Mouse (Mus musculus) cerebellum, adult 9-10 months (tissue): ENCODE results near the gene Atg16l2.

Experiments
- DNase-seq: peaks from one replicate; pipeline ENCODE4 v3.0.0; 2022

The Atg16l2 gene

GRCm38 (mm10) chr7:101290401-101290800 lies 11.7 kb downstream of the Atg16l2 start:
- no peak for DNase-seq

DNA sequence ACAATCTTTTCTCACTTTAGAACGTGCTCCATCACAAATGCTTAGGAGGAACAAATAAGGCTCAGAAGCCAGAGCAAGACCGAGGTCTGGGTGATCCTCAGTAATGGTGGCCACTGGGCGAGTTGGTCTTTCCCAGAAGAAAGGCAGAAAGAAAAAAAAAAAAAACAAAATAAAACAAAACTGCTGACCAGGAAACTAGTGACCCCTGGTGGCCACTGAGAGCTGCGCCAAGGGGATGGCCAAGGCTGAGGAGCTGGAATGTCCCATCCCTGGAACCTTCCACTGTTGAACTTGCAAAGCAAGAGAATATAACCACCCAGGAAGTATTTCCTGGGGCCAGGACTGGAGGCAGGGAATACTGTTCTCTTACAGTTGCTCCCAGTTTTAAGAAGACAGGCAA lies 13.6 kb downstream of the Atg16l2 start:
- peak; percentile 52 for DNase-seq

- DNase-seq, result no peak
Measured at GRCm38 (mm10) chr7:101287820-101288219, 14.2 kb downstream of the Atg16l2 start.

GRCm38 (mm10) chr7:101286891-101287290 lies 15.2 kb downstream of the Atg16l2 start:
- DNase-seq, result no peak

DNA sequence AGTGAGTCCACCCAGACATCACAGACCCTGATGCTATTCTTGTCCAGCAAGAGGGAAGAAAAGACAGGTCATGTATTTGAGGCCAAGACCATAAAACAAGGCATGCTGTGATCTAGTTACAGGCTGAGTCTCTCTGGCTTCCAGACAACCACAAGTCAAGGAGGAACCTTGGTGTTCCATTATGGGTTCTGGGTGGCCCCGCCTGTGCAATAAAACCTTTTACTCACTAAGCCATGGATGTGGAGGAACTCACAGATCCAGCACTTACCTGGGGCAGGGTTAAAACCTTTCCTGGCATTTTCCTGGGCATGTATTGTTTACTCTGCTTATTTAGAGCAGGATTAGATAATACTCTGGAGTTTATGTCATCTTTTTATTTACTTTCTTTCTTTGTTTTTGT lies 17.5 kb downstream of the Atg16l2 start:
- DNase-seq, result no peak

GRCm38 (mm10) chr7:101282721-101283120 lies 19.3 kb downstream of the Atg16l2 start:
- DNase-seq, result no peak

- no peak for DNase-seq
Measured at GRCm38 (mm10) chr7:101272466-101273160, 29.4 kb downstream of the Atg16l2 start.

DNA sequence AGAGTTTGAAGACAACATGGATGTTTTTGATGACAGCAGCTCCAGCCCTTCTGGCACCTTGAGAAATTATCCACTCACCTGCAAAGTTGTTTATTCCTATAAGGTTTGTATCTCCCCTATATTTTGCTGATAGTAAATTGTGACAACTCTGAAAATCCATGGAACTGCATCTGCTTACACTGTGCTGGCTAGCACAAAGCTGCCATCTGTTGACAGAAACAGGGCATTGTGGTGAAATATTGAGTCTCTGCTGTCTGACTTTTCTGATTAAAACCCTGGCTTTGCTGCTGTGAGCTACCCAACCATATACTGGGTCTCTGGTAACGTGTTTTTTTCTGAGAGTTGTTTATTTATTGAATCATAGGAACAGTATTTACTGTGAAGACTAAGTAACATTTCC lies 30.4 kb downstream of the Atg16l2 start:
- no peak for DNase-seq

DNA sequence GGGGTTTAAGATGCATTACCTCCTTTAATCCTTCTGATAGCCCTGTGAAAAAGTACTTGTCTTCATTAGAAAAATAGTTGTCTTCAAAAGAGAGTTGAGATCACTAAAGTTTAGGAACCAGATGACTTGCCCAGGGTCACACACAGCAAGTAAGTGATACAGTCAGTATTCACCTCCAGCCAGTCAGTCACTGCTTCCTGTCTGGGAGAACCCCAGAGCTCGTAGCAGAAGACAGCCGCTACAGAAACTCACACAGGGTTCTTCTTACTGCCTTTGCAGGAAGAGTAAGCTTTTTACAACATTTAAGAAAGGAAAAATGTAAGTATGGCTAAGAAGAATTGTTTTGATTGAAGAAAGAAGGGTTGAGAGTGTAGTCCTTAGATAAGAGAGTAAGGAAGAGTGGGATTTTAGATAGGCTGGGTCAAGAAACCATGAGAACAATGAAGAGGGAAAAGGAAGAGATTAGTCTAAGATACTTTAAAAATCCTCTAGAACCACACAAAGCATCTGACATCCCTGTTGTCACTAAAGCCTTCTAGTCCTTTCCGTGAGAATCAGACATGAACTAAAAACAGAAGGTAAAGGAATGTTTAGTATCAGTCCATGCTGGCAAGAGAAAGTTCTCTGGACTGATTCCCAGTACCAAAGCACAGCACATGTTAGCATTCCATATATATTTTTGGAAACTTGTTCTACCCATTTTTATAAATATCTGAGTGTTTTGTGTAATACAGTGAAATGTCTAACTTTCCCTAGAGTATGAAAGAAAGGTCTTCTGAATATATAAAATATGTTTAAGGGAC lies 34.4 kb downstream of the Atg16l2 start:
- DNase-seq, result no peak

DNA sequence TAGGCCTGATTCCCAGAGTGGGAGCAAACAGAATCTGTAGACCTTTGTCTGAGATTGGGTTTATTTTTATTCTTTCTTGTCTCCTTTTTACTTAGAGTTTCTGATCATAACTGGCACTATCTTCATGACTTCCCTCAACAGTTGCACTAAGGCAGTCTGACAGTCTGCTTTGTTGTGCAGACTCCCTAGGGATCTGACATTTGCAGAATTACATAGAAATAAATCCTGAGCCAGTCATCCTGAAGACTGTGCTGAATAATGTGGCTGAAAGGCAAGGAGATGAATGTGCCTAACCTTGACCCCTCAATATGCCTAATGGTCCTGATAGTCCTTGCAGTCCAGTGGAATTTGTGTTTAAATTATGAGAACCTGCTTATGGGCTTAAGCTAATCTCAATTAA lies 38.5 kb downstream of the Atg16l2 start:
- DNase-seq, result peak; percentile 12

DNA sequence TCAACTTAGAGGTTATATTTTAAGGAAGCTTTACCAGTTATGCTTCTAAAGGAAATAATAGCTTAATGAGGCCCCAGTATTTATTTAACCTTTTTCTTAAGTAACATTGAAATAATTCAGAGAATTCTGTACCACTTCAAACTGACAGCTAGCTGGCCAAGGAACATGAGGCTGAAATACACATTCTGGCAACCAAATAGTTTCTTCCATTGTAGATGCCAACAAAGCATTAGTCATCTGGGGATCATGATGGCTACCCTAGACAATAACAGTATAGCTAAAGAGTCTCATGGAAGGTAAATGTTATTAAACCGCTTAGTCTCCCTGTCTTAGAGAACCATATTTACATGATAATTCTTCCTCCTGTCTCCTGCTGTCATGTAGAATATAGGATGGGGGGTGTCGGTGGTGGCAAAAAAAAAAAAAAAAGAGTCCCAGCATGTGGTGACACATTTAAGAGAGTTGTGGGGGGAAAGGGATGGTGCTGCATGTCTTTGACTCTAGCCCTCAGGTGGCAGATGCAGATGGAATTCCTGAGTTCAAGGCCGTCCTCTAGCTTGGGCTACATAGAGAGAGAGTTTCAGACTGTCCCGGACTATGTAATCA lies 40.0 kb downstream of the Atg16l2 start:
- DNase-seq, result peak; percentile 27

DNA sequence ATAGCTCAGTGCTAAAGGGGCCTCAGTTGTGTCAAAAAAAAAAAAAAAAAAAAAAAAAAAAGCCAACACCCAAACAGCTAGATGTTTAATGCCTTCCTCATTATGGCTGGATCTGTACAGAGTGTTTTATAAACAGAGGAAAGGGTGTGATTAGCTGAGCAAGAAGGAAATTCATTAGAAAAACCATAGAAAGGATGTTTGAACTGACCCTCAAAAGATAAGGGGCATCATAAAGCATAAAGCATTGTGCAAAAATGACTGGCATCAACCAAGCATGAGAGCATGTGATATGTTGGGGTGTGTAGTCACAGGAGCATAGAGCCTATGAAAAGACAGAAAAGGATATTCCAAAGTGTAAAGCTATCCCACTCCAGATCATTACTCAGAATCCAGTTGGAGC lies 43.6 kb downstream of the Atg16l2 start:
- no peak for DNase-seq

- no peak for DNase-seq
Measured at GRCm38 (mm10) chr7:101253071-101253470, 49.0 kb downstream of the Atg16l2 start.

GRCm38 (mm10) chr7:101249173-101249572 lies 52.9 kb downstream of the Atg16l2 start:
- no peak for DNase-seq

GRCm38 (mm10) chr7:101248760-101249159 lies 53.3 kb downstream of the Atg16l2 start:
- DNase-seq, result no peak

DNA sequence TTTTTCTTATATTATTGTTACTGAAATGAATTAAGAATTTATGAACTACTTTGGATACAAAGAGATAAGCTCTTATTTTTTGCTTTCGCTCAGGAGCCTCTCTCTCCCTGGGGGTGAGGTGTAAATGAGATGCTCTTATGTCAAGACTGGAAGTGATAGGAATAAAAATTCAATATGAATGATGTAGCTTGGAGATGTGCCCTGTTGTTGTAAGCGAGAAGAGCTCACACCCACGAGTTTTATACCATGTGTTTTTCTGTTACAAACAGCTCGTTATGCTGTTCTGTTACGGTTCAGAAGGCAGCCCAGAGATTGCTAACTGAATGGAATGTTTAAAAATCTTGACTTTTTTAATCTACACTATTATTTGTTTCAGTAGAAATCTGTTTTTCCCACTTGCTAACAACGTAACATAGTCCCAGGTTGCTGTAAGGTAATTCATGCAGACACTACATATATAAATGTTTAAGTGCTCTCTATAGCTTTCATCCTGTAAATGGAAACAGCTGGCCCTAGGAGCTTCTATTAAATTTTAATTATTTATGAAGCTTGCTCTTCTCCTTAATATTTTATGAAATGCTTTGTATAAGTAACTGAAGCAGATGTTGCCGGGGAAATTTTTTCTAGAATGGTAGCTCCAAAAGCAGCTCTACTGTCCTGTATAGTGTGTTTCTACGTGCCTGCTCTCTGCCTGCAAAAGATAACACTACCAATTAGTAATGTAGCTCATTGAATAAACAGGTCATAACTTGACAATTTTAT lies 65.2 kb downstream of the Atg16l2 start:
- DNase-seq, result no peak

DNA sequence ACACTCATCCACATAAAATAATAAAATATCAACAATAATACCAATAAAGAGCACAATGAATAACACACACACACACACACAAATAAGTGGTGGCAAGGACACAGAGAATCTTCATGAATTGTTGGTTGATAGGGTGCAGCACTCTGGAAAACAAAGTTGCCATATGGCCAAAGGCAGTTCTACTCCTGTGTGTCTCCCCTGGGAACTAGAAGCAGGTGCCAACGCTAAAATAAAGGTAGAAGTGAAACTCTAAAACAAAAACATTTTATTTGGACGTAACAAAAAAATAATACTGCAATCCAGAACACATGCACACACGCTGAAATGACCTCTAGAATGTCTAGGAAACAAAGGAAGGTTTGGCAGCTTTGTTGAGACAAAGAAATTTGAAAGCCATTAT lies 69.3 kb downstream of the Atg16l2 start:
- no peak for DNase-seq

- peak; percentile 73 for DNase-seq
Measured at GRCm38 (mm10) chr7:101231458-101231857, 70.6 kb downstream of the Atg16l2 start.

- no peak for DNase-seq
Measured at GRCm38 (mm10) chr7:101229336-101229735, 72.7 kb downstream of the Atg16l2 start.

GRCm38 (mm10) chr7:101223501-101223900 lies 78.5 kb downstream of the Atg16l2 start:
- DNase-seq, result no peak

DNA sequence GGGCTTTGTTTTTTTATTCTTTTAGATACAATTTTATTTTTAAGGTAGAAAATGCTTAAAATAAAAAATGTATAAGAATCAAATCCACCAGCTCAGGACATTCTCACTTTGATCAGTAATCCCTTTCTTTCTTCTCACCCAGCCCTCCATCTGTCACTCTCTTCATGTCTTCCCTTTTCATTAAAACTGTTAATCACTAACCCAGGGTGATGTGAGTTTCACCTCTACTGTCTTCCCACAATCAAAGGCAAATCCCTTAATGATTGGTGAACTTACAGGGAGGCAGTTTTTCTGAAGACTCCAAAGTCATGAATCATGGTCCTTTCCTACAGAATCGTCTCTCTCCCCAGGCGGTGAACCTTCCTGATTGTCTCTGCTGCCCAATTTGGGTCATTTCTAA lies 85.3 kb downstream of the Atg16l2 start:
- no peak for DNase-seq

- no peak for DNase-seq
Measured at GRCm38 (mm10) chr7:101213515-101214263, 88.4 kb downstream of the Atg16l2 start.
